Mouse (Mus musculus): ENCODE data around the gene Scamp1. TPM values are rescaled to one million over a fixed set of nuclear protein-coding genes. Genes with fewer than 3 reads are reported as not detected.

The Scamp1 gene
- polyA plus RNA-seq, 1 experiment = 3.8 TPM

GRCm38 (mm10) chr13:94263943-94264342 is 21.7 kb downstream of the Scamp1 start:
- no peaks in the 10 kb centered on the region for H3K4me1 ChIP-seq (ENCODE audit: control insufficient read depth, insufficient read depth, insufficient read length)
- WGBS = 45% methylated on average over 5 of the region's 5 CpGs
- H3K27ac ChIP-seq (ENCODE audit: insufficient read depth, low read length) = no peak overlapping the region

GRCm38 (mm10) chr13:94262551-94262950 is 23.1 kb downstream of the Scamp1 start:
- H3K27ac ChIP-seq (ENCODE audit: insufficient read depth, low read length) = no peak overlapping the region
- H3K27me3 ChIP-seq (ENCODE audit: control insufficient read depth, insufficient read depth, low read length) = no peaks in the 10 kb centered on the region
- DNase-seq (ENCODE audit: low read depth in 1 of 2, low spot score in 2 of 2) = no peak
- no peaks in the 10 kb centered on the region for H3K36me3 ChIP-seq (ENCODE audit: control insufficient read depth, insufficient read depth, low read length)
- H3K4me3 ChIP-seq (ENCODE audit: extremely low read depth, insufficient read depth, insufficient read length) = no peak overlapping the region
- WGBS = 68% methylated on average over 4 of the region's 4 CpGs
- no peaks in the 10 kb centered on the region for H3K4me1 ChIP-seq (ENCODE audit: control insufficient read depth, insufficient read depth, insufficient read length)
- TF ChIP-seq CTCF (IDR thresholded peaks at IDR 0.05; ENCODE audit: extremely low read depth, insufficient read depth, insufficient read length, insufficient replicate concordance) (no peak), POLR2A (IDR thresholded peaks at IDR 0.05; ENCODE audit: low read depth, low read length) (no peak)

More at GRCm38 (mm10) chr13:94263943-94264342, 21.7 kb downstream of the Scamp1 start:
- TF ChIP-seq POLR2A (IDR thresholded peaks at IDR 0.05; ENCODE audit: low read depth, low read length) (no peak), CTCF (IDR thresholded peaks at IDR 0.05; ENCODE audit: extremely low read depth, insufficient read depth, insufficient read length, insufficient replicate concordance) (no peak)
- no peaks in the 10 kb centered on the region for H3K27me3 ChIP-seq (ENCODE audit: control insufficient read depth, insufficient read depth, low read length)
- H3K36me3 ChIP-seq (ENCODE audit: control insufficient read depth, insufficient read depth, low read length) = no peaks in the 10 kb centered on the region
- no peak overlapping the region for H3K4me3 ChIP-seq (ENCODE audit: extremely low read depth, insufficient read depth, insufficient read length)
- DNase-seq (ENCODE audit: low read depth in 1 of 2, low spot score in 2 of 2) = no peak

GRCm38 (mm10) chr13:94261624-94262023 is 24.0 kb downstream of the Scamp1 start:
- TF ChIP-seq CTCF (IDR thresholded peaks at IDR 0.05; ENCODE audit: extremely low read depth, insufficient read depth, insufficient read length, insufficient replicate concordance) (no peak), POLR2A (IDR thresholded peaks at IDR 0.05; ENCODE audit: low read depth, low read length) (no peak)
- Histone ChIP-seq H3K36me3 (ENCODE audit: control insufficient read depth, insufficient read depth, low read length) (no peaks in the 10 kb centered on the region), H3K27me3 (ENCODE audit: control insufficient read depth, insufficient read depth, low read length) (no peaks in the 10 kb centered on the region), H3K27ac (ENCODE audit: insufficient read depth, low read length) (no peak overlapping the region), H3K4me1 (ENCODE audit: control insufficient read depth, insufficient read depth, insufficient read length) (no peaks in the 10 kb centered on the region), H3K4me3 (ENCODE audit: extremely low read depth, insufficient read depth, insufficient read length) (no peak overlapping the region)
- no peak for DNase-seq (ENCODE audit: low read depth in 1 of 2, low spot score in 2 of 2)
- 94% methylated on average over 6 of the region's 6 CpGs for WGBS

GRCm38 (mm10) chr13:94260961-94261360 is 24.7 kb downstream of the Scamp1 start:
- DNase-seq (ENCODE audit: low read depth in 1 of 2, low spot score in 2 of 2) = no peak
- no peak overlapping the region for H3K4me3 ChIP-seq (ENCODE audit: extremely low read depth, insufficient read depth, insufficient read length)
- no peaks in the 10 kb centered on the region for H3K27me3 ChIP-seq (ENCODE audit: control insufficient read depth, insufficient read depth, low read length)
- H3K36me3 ChIP-seq (ENCODE audit: control insufficient read depth, insufficient read depth, low read length) = no peaks in the 10 kb centered on the region
- no peak overlapping the region for H3K27ac ChIP-seq (ENCODE audit: insufficient read depth, low read length)
- TF ChIP-seq POLR2A (IDR thresholded peaks at IDR 0.05; ENCODE audit: low read depth, low read length) (no peak), CTCF (IDR thresholded peaks at IDR 0.05; ENCODE audit: extremely low read depth, insufficient read depth, insufficient read length, insufficient replicate concordance) (no peak)
- H3K4me1 ChIP-seq (ENCODE audit: control insufficient read depth, insufficient read depth, insufficient read length) = no peaks in the 10 kb centered on the region
- WGBS = 95% methylated on average over 8 of the region's 8 CpGs

- TF ChIP-seq POLR2A (IDR thresholded peaks at IDR 0.05; ENCODE audit: low read depth, low read length) (no peak), CTCF (IDR thresholded peaks at IDR 0.05; ENCODE audit: extremely low read depth, insufficient read depth, insufficient read length, insufficient replicate concordance) (no peak)
- H3K27ac ChIP-seq (ENCODE audit: insufficient read depth, low read length) = no peak overlapping the region
- no peak for DNase-seq (ENCODE audit: low read depth in 1 of 2, low spot score in 2 of 2)
- no peaks in the 10 kb centered on the region for H3K27me3 ChIP-seq (ENCODE audit: control insufficient read depth, insufficient read depth, low read length)
- no peak overlapping the region for H3K4me3 ChIP-seq (ENCODE audit: extremely low read depth, insufficient read depth, insufficient read length)
- H3K36me3 ChIP-seq (ENCODE audit: control insufficient read depth, insufficient read depth, low read length) = no peaks in the 10 kb centered on the region
- no peaks in the 10 kb centered on the region for H3K4me1 ChIP-seq (ENCODE audit: control insufficient read depth, insufficient read depth, insufficient read length)
- WGBS = 85% methylated on average over 5 of the region's 5 CpGs
Measured at GRCm38 (mm10) chr13:94259210-94259609, 26.4 kb downstream of the Scamp1 start.

- Histone ChIP-seq H3K27ac (ENCODE audit: insufficient read depth, low read length) (no peak overlapping the region), H3K27me3 (ENCODE audit: control insufficient read depth, insufficient read depth, low read length) (no peaks in the 10 kb centered on the region), H3K4me3 (ENCODE audit: extremely low read depth, insufficient read depth, insufficient read length) (no peak overlapping the region), H3K4me1 (ENCODE audit: control insufficient read depth, insufficient read depth, insufficient read length) (no peaks in the 10 kb centered on the region), H3K36me3 (ENCODE audit: control insufficient read depth, insufficient read depth, low read length) (no peaks in the 10 kb centered on the region)
- TF ChIP-seq POLR2A (IDR thresholded peaks at IDR 0.05; ENCODE audit: low read depth, low read length) = no peak
- TF ChIP-seq CTCF (IDR thresholded peaks at IDR 0.05; ENCODE audit: extremely low read depth, insufficient read depth, insufficient read length, insufficient replicate concordance) = no peak
- WGBS = 93% methylated on average over 6 of the region's 6 CpGs
- DNase-seq (ENCODE audit: low read depth in 1 of 2, low spot score in 2 of 2) = no peak
Measured at GRCm38 (mm10) chr13:94258530-94258929, 27.1 kb downstream of the Scamp1 start.

- 89% methylated on average over 2 of the region's 2 CpGs for WGBS
Measured at GRCm38 (mm10) chr13:94257711-94258110, 27.9 kb downstream of the Scamp1 start.

More at GRCm38 (mm10) chr13:94257711-94258110, 27.9 kb downstream of the Scamp1 start:
- H3K27me3 ChIP-seq (ENCODE audit: control insufficient read depth, insufficient read depth, low read length) = no peaks in the 10 kb centered on the region
- no peaks in the 10 kb centered on the region for H3K36me3 ChIP-seq (ENCODE audit: control insufficient read depth, insufficient read depth, low read length)
- H3K4me3 ChIP-seq (ENCODE audit: extremely low read depth, insufficient read depth, insufficient read length) = no peak overlapping the region
- DNase-seq (ENCODE audit: low read depth in 1 of 2, low spot score in 2 of 2) = no peak
- no peaks in the 10 kb centered on the region for H3K4me1 ChIP-seq (ENCODE audit: control insufficient read depth, insufficient read depth, insufficient read length)
- H3K27ac ChIP-seq (ENCODE audit: insufficient read depth, low read length) = no peak overlapping the region
- TF ChIP-seq CTCF (IDR thresholded peaks at IDR 0.05; ENCODE audit: extremely low read depth, insufficient read depth, insufficient read length, insufficient replicate concordance) (no peak), POLR2A (IDR thresholded peaks at IDR 0.05; ENCODE audit: low read depth, low read length) (no peak)

Measured in spleen, adult 2 months (tissue).